Mouse (Mus musculus): ENCODE data around the gene Olfr229.
"Not testable (repeated sequence)": the region's sequence is repeated elsewhere in the genome, so short reads cannot be mapped to it uniquely, and the experiment has no call there.

Olfr229 gene

DNA sequence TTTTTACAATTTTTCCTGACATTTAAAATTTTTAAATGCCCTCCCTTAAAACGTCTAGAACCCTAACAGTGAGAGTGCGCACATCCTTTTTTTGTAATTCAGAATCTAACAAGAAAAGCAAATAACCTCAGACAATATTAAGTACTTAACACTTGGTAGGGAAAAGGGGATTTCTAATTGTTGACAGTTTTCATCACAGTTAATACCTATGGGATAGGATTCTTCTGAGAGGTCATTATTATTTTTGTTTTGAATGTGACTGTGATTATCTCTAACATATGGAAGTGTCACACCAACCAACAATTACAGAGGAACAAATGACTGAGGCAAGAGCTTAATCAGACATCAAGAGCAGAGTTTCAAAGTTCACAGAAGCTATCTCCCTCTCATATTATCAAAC lies at the start of gene Olfr229:
TSS of gene Olfr229 (plus strand) at position 301 of the 400 bp plus-strand sequence.
- DNase-seq: no peak

- no peak for DNase-seq
Observed at GRCm38 (mm10) chr9:39866122-39866521, 41.0 kb upstream of the Olfr229 start, which contains the start of gene Olfr972. Olfr972 (plus strand) TSS chr9:39866422.

DNA sequence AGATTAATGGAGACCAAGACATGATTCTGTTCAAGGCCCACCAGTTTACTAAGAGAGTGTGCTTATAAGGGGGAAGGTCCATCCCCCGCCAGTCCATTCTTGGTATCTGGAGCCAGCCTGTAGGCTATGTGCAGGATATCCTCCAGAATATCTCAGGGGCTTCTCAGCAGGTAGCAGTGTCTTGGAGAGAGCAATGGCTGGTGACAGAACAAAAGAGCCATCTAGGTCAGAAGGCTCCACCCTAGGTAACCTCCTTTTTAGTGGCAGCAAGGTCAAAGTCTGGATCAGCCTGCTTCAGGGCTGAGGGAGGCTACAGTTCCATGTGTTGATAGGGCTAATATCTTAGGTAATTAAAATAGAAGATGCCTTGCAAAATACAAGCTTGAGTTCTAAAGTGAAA lies 35.1 kb upstream of the Olfr229 start:
- not testable (repeated sequence) for DNase-seq

DNA sequence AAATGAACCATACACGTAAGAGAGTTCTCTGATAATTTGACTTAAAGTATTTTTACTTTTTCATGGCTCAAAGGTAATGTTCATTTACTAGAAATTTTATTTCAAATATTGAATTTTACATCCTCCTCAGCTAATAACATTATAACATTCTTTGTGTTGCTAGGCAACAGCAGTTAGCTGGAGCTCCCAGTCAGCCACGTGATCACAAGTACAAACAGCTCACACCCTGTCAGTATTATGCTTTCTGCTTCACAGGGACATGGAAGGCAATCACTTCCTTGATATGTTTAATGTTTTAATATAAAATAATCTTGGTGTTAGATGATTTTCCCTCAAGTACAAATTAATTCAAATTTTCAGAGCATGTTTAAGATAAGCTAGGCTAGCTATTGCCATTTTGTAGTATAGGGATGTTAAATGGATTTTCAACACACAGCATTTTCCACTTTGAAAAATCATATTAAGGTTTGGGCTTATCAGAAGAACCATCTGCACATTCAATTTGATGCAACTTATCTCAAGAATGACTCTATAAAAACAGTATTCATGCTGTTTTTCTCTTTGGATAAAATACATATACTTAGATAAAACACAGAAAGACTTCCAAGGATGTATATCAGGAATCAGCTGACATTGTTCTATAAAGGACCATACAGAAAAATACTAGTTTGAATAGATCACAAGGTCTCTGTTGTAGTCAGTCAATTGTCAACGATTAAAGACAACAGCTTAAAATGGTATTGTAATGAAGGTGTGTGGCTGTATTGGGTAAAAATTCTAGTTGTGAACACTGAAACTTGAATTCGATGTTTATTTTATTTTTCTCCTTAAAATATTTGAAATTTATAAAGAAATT lies 29.4 kb upstream of the Olfr229 start:
- not testable (repeated sequence) for DNase-seq

DNA sequence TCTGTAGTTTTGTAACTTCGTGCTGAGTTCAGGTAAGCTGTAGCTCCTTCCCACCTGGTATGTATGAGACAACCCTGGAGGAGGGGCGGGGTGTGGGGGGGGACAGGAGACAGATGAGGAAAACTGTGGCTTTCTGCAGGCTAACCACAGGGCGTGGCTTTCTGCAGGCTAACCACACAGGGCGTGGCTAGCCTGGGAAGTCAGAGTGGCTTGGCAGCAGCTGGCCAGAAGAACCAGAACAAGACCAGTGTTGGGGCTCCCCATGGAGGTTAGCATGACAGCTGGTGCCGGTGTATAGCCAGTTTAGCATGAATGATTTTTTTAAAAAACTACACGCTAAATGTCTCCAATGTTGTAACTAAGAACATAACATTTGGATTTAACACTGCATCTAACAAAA lies 2.0 kb upstream of the Olfr229 start:
- no peak for DNase-seq

DNA sequence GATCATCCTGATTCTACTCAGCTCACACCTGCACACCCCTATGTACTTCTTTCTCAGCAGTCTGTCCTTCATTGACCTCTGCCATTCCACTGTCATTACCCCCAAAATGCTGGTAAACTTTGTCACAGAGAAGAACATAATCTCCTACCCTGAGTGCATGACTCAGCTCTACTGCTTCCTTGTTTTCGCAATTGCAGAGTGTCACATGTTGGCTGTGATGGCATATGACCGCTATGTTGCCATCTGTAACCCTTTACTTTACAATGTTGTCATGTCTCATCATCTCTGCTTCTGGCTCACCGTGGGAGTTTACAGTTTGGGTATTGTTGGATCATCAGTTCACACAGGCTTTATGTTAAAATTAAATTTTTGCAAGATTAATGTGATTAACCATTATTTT lies 2.8 kb downstream of the Olfr229 start:
- no peak for DNase-seq

GRCm38 (mm10) chr9:39927975-39928836 lies 21.1 kb downstream of the Olfr229 start:
- DNase-seq: not testable (repeated sequence)

- DNase-seq: not testable (repeated sequence)
Observed at GRCm38 (mm10) chr9:39928837-39929236, 21.7 kb downstream of the Olfr229 start.

DNA sequence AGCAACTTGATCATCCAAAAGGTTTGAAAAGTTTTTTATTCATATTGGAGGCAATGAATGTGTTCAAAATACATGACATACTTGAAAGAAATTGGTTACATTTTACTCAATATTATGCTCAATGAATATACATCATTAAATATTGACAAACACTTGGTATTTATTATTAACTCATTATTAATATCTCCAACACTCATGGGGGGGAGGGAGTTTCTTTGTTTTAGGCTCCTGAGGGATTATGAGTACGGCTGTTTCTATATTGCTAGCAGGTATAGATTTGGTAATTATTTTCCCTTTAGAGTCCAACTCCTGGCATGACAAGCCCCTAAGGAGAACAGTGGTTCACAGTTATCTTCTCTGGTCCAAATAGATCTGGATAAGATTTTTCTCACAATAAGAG lies 30.1 kb downstream of the Olfr229 start, which contains the start of gene Olfr974:
TSS of gene Olfr974 (plus strand) at position 301 of the 400 bp plus-strand sequence.
- no peak for DNase-seq

GRCm38 (mm10) chr9:39951946-39952345 lies 44.8 kb downstream of the Olfr229 start, which contains the start of gene Olfr975:
Olfr975 (minus strand) TSS chr9:39952046.
- DNase-seq: no peak

GRCm38 (mm10) chr9:39961033-39961432 lies 53.9 kb downstream of the Olfr229 start, which contains the start of gene Olfr976:
Olfr976 (minus strand) TSS chr9:39961133.
- DNase-seq: not testable (repeated sequence)
